Mouse (Mus musculus) megakaryocyte-erythroid progenitor cell, adult 5-6 weeks (primary cell): Measurements from ENCODE around the gene Polr1b. TPM values are rescaled to one million over a fixed set of nuclear protein-coding genes. Genes with fewer than 3 reads are reported as not detected.

Experiments
- ATAC-seq: replicated peaks from 2 replicates; pipeline ENCODE4 v1.8.0; 2016; ENCODE audit warnings: mild to moderate bottlenecking, inconsistent platforms; ENCODE audit not compliant: severe bottlenecking, poor library complexity, low FRiP score, low TSS enrichment
- total RNA-seq, 2 experiments: library from RNA; stranded (forward) in 1 of 2; stranded (reverse) in 1 of 2; fragments of 200-1000, 215-1000 nt in 1 of 2; fragments of >200 nt in 1 of 2; fragmentation: Nextera tagmentation in 1 of 2; gene quantifications; 2 replicates each; pipeline ENCODE4 v1.2.3; 2014 to 2017

Gene Polr1b
- 68.1 and 87.8 TPM in 2 replicates for total RNA-seq (2014; fragmentation: Nextera tagmentation)
- total RNA-seq (2017): 49.4 and 79.1 TPM in 2 replicates

DNA sequence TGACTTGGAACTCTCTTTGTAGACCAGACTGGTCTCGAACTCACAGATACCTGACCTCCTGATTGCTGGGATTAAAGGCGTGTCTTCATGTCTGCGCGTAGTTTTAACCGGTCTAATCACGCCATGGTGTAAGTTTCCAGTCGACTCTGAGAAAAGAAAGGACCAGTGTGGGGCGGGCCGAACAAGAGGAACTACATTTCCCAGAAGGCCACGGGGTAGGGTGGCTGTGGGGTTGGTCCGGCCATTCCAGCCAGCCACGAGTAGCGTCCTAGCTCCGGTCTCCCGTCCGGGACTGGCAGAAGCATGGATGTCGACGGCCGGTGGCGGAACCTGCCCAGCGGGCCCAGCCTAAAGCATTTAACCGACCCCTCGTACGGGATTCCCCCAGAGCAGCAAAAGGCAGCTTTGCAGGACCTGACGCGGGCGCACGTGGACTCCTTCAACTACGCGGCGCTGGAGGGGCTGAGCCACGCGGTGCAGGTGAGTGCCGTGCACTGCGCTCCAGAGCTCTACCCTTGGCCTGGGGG lies at the start of gene Polr1b:
Polr1b (plus strand) TSS at position 212 of the 527 bp plus-strand sequence.
- peak; percentile 98 for ATAC-seq

GRCm38 (mm10) chr2:129052451-129052983 lies 48.3 kb upstream of the Polr1b start:
- ATAC-seq: no peak

GRCm38 (mm10) chr2:129055741-129056140 lies 45.1 kb upstream of the Polr1b start:
- no peak for ATAC-seq

DNA sequence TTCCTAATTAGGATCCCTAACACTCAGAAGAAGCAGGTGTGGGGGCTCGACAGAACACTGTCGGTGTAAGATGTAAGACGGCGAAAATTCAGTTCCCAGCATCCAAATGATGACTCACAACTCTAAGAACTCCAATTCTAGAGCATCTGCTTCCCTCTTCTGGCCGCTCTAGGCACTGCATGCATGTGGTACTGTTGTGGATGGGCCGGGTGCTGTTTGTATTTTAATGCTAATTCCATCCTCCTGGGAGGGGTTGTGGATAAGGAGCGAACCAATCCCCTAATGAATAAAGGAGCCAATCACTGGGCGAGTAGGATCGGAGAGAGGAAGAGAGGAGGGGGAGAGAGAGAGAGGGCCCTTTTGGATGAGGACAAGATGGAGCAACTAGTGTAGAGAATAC lies 44.2 kb upstream of the Polr1b start:
- peak; percentile 67 for ATAC-seq

DNA sequence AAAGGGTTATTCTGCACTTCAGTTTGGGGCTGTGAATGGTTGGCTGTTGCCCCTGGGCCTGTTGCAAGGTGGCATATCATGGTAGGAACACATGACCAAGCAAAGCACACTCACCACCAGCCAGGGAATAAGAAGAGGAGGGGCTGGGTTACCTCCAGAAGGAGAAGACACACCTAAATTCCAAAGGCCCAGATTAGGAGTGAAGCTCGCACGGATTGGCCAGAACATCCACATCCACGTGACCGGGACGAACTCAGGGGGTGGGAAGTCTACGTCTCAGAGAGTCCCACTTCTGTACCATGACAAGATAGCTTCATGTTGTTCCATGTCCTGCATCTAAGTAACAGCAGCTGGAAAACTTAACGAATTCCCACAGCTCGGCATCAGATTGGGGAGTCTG lies 43.5 kb upstream of the Polr1b start:
- no peak for ATAC-seq

DNA sequence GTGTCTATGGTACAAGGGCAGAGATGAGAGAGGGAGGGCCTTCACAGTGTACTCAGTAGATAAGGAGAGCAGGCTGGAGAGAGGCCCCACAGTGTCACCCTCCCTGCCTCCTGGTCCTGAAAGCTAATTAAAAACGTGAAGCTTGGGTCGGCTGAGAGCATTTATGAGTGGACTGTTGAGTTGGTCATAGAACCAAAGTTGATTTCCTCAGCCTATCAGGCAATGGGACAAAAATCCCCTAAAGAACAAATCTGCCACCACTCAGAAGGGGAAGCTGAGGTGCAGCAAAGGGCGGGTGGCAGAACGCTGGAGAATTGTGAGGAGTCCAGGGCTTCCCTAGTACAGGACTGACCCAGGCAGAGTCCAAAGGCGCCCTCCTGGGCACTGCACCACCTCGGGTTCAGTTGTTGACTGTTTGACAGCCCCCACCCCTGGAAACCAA lies 42.9 kb upstream of the Polr1b start:
- ATAC-seq: peak; percentile 68

- ATAC-seq: no peak
These were observed 39.2 kb upstream of the Polr1b start for GRCm38 (mm10) chr2:129061456-129062059.

DNA sequence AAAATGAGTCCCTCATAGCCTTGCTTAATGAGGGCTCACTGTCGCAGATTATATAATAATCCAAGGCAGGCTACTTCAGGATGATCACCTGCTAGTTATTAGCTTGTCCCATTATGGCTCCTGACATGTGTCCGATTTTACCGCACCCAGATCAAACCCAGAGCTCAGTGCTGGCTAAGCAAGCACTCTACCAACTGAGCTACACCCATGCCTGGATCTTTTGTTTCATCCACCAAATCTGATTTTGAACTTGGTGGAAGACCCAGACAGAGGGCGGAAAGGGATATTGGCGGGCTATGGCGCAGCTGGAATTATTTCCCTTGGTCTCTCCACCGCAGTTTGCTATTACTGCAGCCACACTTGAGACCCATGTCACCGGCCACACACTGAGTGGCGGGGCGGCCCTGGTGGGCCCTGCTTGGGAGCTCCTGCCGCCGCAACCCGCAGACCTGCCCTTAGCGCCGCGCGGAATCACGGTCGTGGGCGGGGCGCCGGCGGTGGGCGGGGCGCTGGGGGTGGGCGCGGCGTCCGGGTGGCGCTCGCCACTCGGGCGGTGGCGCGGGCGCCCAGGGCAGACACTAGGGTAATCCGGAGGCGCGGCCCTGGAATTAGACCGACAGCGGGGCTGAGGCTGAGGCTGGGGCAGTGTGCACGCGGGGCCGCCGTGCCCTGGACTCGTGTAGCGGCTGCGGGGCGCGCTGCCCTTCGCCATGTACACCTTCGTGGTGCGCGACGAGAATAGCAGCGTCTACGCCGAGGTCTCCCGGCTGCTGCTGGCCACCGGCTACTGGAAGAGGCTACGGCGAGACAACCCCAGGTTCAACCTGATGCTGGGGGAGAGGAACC lies 35.1 kb upstream of the Polr1b start, which contains the start of gene Ttl:
Ttl (plus strand) TSS at position 506 of the 846 bp plus-strand sequence.
- ATAC-seq: peak; percentile 91

GRCm38 (mm10) chr2:129066326-129066725 lies 34.5 kb upstream of the Polr1b start:
- peak; percentile 84 for ATAC-seq

DNA sequence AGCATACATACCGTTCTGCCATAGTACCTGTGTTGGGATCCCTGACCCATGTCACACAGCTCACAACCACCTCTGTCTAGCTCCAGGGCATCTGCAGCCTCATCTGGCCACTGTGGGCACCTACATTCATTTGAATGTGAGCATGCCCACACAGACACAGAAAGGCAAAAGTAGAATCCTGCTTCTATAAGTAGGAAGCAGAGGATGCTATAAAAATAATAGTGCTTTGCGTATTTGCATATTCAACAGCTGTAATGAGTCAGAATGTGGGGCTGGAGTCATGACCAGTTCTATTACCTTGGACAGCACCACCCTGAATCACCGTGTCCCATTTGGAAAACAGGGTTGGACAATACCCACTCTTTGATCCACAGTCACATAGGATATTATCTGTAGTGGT lies 30.5 kb upstream of the Polr1b start:
- no peak for ATAC-seq

GRCm38 (mm10) chr2:129078313-129078712 lies 22.5 kb upstream of the Polr1b start:
- peak; percentile 62 for ATAC-seq

DNA sequence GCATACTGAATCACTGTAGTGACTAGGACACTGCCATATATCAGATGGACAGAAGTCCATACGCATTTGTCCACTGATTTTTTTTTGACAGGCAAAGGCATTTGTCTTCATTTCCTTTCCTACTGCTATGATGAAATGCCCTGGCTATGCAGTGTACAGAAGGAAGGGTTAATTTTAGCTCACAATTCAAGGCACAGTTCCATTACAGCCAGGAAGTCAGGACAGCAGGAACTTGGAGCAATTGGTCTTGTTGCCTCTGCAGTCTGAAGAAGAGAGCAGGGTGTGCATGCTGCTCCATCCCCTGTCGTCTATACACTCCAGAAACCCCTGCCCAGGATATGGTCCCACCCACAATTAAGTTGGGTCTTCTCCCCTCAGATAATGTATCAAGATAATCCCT lies 21.6 kb upstream of the Polr1b start:
- no peak for ATAC-seq

DNA sequence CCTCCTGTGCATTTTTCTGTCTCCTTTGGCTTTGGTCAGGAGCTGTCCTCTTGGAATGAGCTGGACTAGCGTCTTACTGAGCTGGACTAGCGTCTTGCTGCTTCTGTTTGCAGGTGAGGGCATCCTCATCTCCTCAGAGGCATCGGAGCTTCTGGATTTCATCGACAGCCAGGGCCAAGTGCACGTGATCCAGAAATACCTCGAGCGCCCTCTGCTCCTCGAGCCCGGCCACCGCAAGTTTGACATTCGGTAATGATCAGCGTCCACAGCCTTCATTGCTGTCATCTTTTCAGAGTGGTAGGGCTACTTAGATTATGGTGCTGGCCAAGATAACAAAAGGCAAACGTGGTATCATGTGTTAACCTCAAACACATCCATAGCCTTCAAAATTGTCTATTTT lies 19.7 kb upstream of the Polr1b start:
- no peak for ATAC-seq

- no peak for ATAC-seq
These were observed 17.3 kb upstream of the Polr1b start for GRCm38 (mm10) chr2:129083514-129083913.

GRCm38 (mm10) chr2:129084959-129085358 lies 15.8 kb upstream of the Polr1b start:
- 0 out of 2 replicates have a peak, but pooled peaks have one; percentile 44 for ATAC-seq

DNA sequence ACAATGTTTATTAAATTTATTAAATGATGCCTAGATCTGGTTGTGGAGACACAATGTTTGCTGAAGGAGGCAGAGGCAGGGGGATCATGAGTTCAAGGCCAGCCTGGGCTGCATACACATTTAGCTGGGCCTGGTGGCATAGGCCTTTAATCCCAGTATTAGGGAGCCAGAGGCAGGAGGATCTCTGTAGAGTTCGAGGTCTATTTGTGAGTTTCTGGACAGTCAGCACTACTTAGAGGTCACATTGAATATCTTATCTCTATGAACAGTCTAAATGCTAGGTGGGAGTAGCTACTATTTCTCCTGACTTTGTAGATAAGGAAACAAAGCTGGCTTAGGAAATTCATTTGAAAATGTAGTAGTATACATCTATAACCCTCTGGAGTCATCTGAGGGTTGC lies 13.3 kb upstream of the Polr1b start:
- ATAC-seq: 0 out of 2 replicates have a peak, but pooled peaks have one; percentile 31

DNA sequence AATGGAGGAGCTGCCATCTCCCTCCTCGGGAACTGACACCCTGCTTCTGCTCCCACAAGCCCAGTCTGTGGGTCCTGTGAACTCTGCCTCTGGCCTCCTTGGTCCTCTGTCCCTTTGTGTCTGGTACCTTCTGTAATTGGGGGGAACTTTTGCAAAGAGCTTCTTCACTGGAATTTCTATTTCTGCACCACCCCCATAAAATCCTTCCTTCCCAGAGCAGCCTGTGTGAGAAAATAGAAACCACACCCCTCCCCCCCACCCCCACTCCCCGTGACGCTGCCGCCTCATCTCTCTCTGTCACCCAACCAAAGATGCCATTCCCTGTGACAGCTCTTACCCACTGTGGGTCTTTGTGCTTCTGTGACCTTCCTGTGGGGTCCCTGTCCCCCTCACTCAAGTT lies 10.4 kb upstream of the Polr1b start:
- no peak for ATAC-seq

- no peak for ATAC-seq
These were observed 8.0 kb upstream of the Polr1b start for GRCm38 (mm10) chr2:129092810-129093209.

- no peak for ATAC-seq
These were observed 6.7 kb upstream of the Polr1b start for GRCm38 (mm10) chr2:129093926-129094724.
